Mouse (Mus musculus) myocyte (in vitro differentiated cells): ENCODE data around the gene Adcy2.

Experiments
- E2F4 ChIP-seq: IDR thresholded peaks from one replicate; pipeline ENCODE4 v1.6.1; 2011; ENCODE audit warnings: mild to moderate bottlenecking, control low read depth, moderate library complexity; ENCODE audit not compliant: insufficient read depth
- MAX ChIP-seq: IDR thresholded peaks from one replicate; pipeline ENCODE4 v1.6.1; 2011; ENCODE audit warnings: low read depth, mild to moderate bottlenecking, control low read depth
- MYOG ChIP-seq, 3 experiments: IDR thresholded peaks; one replicate each; pipeline ENCODE4 v1.6.1; 2011; ENCODE audit warnings: control low read depth in 2 of 3, low read depth in 2 of 3, mild to moderate bottlenecking in 2 of 3; ENCODE audit not compliant: insufficient read length in 2 of 3, control insufficient read depth in 1 of 3, insufficient read depth in 1 of 3
- POLR2A ChIP-seq: IDR thresholded peaks from one replicate; pipeline ENCODE4 v1.6.1; 2011; ENCODE audit warnings: low read depth, mild to moderate bottlenecking, control low read depth, moderate library complexity; ENCODE audit not compliant: insufficient read length
- POLR2AphosphoS2 ChIP-seq: IDR thresholded peaks from one replicate; pipeline ENCODE4 v1.6.1; 2011; ENCODE audit warnings: low read depth, control low read depth; ENCODE audit not compliant: insufficient read length
- SRF ChIP-seq: IDR thresholded peaks from one replicate; pipeline ENCODE4 v1.6.1; 2011; ENCODE audit warnings: low read depth; ENCODE audit not compliant: control insufficient read depth, insufficient read length
- TCF12 ChIP-seq: IDR thresholded peaks from one replicate; pipeline ENCODE4 v1.6.1; 2011; ENCODE audit warnings: mild to moderate bottlenecking, control low read depth; ENCODE audit not compliant: poor library complexity, insufficient read depth, severe bottlenecking

GRCm38 (mm10) chr13:68765896-68766578 is 233.3 kb downstream of the Adcy2 start:
- no peak for TF ChIP-seq POLR2A
- TF ChIP-seq POLR2AphosphoS2, result no peak
- no peak for TF ChIP-seq MAX
- TF ChIP-seq E2F4, result no peak
- TF ChIP-seq MYOG (IDR thresholded peaks at IDR 0.05; ENCODE audit: control insufficient read depth in 1 of 3, insufficient read depth in 1 of 3, insufficient read length in 2 of 3, low read depth in 2 of 3), result no peak
- TF ChIP-seq TCF12, result no peak
- no peak for TF ChIP-seq SRF
